Mouse (Mus musculus) neural tube, postnatal 0 days (tissue): ENCODE data around the gene Sult6b1. TPM values are rescaled to one million over a fixed set of nuclear protein-coding genes. Genes with fewer than 3 reads are reported as not detected.

Experiments used
- polyA plus RNA-seq: library from polyadenylated mRNA; unstranded; fragments of >200 nt; fragmentation: Nextera tagmentation; extraction: Ambion mirVana; gene quantifications from 2 replicates; pipeline ENCODE4 v1.2.1, GENCODE M21; 2015

The Sult6b1 gene
- polyA plus RNA-seq: 0.20 and 0.27 TPM in 2 replicates

DNA sequence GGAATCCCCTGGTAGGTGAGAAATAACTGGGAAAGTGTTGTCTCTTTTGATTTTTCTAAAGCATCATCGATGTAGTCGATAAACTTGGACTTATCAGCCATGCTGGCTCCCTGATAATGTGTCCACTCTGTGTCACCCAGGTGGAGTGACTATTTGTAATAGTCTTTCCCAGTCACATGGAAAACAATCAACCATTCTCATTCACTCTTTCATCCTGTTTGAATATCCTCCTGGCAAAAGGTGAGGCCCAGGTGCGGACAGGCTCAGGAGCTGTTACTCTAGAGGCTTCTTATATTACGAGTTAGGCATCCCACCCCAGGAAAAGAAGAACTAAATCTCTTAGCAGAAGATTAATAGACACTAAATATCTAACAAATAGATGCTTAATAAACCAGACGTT, at the start of gene Sult6b1:
Gene Sult6b1 (minus strand): TSS at position 101 of the 400 bp plus-strand sequence.

DNA sequence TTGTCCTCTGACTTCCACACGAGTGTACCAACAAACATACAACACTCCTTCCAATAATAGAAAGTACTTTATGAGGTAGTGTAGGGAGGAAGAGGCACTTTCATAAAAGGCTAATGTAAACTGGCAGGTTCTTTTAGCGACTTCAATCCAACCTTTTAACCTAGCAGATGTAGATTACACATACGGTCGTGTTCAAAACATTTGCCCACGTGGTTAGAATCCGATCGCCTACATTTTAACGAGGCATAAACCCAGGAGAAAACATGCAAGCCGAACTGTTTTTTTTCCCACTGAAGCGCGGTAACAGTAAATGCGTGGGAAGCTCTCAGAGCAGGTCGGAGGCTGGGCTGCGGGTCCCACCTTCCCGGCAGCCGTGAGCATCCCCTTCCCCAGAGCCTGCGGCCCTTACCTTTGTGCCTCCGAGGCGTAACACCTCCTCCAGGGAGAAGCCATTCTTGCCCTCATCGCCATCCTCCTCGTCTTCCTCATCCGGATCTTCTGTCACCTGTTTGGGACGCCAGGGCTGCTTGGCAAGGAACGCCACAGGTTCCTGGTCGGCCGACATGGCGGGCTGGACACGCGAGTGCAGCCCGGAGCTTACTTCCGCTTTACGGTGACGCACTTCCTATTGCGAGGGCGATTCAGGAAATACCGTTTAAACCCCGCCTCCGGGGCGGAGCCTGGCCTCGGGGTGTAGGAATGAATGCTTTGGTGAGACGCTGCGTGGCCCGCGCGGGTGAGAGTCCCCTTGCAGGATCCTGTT, 29.9 kb upstream of the Sult6b1 start, which contains the start of the genes Cebpz and Ndufaf7:
Gene Cebpz (minus strand): TSS at position 601 of the 763 bp plus-strand sequence.
Gene Ndufaf7 (plus strand): TSS at position 671 of the 763 bp plus-strand sequence.

DNA sequence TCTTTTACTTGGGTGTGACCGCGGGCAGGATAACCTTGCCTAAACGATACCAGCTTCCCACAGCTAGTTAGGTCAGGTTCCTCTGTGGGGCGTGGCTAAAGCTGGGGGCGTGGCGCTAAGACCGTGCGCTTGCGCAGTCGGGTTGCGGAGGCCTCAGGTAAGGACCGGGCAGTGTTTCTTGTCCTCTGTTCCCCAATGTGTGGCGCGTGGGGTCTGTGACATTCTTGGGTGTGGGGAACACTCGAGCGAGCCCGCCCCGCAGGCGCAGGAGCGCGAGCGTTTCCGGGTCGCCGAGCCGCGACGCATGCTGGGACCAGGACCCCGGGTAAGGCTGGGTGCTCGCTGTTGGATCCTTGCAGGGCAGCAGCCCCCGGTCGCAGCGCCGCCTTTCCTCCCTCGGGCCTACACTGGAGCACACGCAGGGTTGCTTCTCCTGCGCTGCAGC, 9.6 kb upstream of the Sult6b1 start, which contains the start of gene Cebpzos:
Gene Cebpzos (plus strand): TSS at position 132 of the 445 bp plus-strand sequence.

DNA sequence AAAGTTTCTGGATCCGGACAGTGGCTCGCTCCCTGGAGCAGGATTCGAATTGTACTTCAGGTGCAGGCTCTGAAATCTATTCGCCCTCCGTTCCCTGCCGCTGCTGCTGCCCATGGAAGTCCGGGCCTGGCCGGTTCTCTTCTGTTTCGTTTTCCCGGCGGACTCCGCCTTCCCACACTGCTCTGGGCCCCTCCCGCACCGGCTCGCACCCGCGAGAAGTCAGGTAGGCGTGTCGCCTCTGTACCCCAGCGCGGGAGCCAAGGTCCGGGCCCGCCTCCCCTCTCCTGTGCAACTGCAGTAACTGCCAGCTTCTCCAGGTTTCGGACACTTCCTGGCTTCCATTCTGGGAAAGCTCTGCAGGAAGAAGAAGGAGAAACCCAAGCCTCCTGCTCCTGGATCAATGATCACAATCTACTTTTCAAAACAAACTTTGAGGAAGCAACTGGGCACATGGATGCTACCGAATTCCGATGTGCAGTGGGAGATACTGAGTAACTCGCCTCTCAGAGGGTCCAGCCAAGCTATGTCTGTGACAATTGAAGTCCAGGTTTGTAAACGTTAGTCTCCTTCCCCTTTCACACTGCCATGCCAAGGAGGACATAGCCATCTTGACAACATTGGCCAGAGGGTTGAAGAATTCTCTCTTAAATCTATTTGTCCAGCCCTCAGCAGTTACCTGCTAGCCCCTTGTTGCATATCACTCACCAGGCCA, 24.2 kb downstream of the Sult6b1 start, which contains the start of gene Eif2ak2:
Gene Eif2ak2 (minus strand): TSS at position 173 of the 712 bp plus-strand sequence.

DNA sequence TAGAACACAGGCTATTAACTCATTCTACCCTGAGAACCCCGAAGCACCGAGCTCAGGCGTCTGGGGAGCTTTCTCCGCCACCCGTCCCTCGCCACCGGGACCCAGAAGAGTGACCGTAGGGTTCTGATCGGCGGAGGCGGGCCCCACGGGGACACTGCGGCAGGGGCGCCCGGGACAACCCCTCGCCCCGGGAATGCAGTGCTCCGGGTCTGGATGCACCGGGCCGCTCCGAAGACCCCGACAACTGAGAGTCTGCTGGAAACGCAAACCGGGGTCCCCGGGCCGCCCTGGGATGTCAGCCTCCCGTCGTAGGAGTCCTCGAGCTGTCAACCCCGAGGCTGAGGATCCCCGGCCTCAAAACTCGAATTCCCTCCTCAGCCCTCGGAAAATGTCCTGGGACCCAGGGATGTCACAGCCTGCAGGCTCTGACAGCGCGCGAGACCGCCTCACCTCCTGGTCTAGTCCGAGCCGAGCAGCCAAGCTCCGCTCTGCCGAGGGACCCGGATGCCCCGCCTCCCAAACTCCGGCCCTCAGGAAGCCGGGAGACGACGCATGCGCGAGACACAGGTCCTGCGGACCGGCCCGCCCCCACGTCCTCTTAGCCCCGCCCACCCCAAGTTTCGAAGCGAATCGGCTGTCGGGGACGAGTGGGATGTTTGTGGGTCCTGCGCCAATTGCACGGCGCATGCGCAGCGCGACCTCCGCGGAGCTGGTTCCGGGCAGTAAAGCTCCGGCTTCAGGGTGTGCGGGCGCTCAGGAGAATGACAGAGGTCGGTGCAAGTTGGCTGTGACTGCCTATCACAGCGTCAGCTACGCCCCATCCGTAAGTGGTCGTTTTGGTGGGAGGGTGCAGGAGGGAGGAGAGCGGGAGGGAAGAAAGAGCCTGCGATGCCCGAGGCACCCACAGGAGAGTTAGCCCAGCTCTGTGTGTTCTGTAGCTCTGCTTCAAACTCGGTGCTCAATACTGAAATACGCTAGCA, 71.6 kb downstream of the Sult6b1 start, which contains the start of the genes Heatr5b and Gpatch11:
Gene Heatr5b (minus strand): TSS at position 509 of the 980 bp plus-strand sequence.
Gene Gpatch11 (plus strand): TSS at position 712 of the 980 bp plus-strand sequence.

Other genes with a start within 250 kb of the Sult6b1 start
- gene Strn, start 169.8 kb downstream of the Sult6b1 start, polyA plus RNA-seq: 4.4 and 4.7 TPM in 2 replicates
- 12.9 and 14.5 TPM in 2 replicates for gene Heatr5b, start 71.6 kb downstream of the Sult6b1 start, polyA plus RNA-seq
- gene Gpatch11, start 71.4 kb downstream of the Sult6b1 start, polyA plus RNA-seq: 61.6 and 66.9 TPM in 2 replicates
- gene Eif2ak2, start 24.4 kb downstream of the Sult6b1 start, polyA plus RNA-seq: 7.7 and 8.0 TPM in 2 replicates
- 138 and 159 TPM in 2 replicates for gene Cebpzos, start 9.5 kb upstream of the Sult6b1 start, polyA plus RNA-seq
- gene Cebpz, start 30.1 kb upstream of the Sult6b1 start, polyA plus RNA-seq: 37.4 and 48.0 TPM in 2 replicates
- 68.7 and 69.4 TPM in 2 replicates for gene Ndufaf7, start 30.1 kb upstream of the Sult6b1 start, polyA plus RNA-seq
- gene Prkd3, start 113.8 kb upstream of the Sult6b1 start, polyA plus RNA-seq: 7.9 and 8.2 TPM in 2 replicates
- gene Qpct, start 144.9 kb upstream of the Sult6b1 start, polyA plus RNA-seq: 40.7 and 47.7 TPM in 2 replicates